Mouse (Mus musculus) left cerebral cortex, postnatal 36 days (tissue): ENCODE measurements at regions not wholly inside any gene's neighbourhood (a gene's known extent, or its start where the extent isn't known, plus 50 kb on each side); places are given as distances from the start of the nearest gene placed in this dataset. TPM values are rescaled to one million over a fixed set of nuclear protein-coding genes. Genes with fewer than 3 reads are reported as not detected.
A peak's percentile ranks its signal among the peaks of the same experiment; 100 is the strongest.

Experiments used
- DNase-seq, 2 experiments: peaks; one replicate each; pipeline ENCODE4 v3.0.0; 2021 to 2022; ENCODE audit warnings: low spot score in 2 of 2, mixed read lengths in 1 of 2
- intact Hi-C: fragments of 180-260 bp; cut with DNase I; formaldehyde crosslinking; loops from one replicate; pipeline ENCODE4 v1.15.1; 2025
- microRNA-seq: library from miRNA; unstranded; fragments of <30 nt; microRNA quantifications from one replicate; pipeline ENCODE4 v1.2.0, GENCODE M21; 2022

GRCm38 (mm10) chr1:82129700-82130275 is 103.1 kb upstream of the Gm9747 start:
- DNase-seq = no peak
- intact Hi-C loops = no loop called here

DNA sequence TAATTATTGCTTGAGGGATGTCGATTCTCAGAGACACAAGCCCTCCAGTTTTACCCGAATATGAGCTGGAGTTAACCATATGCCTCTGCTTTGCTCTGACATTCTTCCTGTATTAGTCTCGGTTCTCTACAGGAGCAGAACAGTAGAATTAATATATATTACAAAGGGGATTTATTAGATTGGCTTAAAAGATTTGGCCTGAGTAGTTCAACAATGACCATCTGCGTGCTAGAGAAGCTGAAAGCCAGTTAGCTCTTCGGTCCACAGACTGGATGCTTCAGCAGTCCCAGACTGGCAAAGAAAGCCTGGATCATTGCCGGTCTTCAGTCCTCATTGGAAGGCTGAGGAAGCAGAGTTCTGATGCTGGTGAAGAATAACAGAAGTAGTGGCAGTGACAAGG is 100.4 kb upstream of the Gm9747 start:
- DNase-seq = no peak
- intact Hi-C loops = no loop called here

DNA sequence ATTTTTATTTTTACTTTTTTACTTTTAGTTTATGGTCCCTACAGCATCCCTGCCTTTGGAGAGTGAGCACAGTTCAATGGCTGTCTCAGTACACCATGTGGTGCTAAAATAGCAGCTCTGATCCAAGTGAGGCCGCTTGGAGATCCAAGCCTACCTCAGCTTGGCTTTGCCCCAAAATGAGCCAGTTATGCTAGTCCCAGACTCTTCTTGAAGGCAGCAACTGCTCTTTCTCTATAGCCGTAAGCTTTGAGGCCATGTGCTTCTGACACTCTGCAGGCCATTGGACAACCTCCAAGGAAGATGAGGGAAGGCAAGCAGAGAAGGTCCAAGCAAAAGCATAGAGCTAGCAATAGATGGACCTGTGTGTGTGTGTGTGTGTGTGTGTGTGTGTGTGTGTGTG is 98.0 kb upstream of the Gm9747 start:
- no peak for DNase-seq
- intact Hi-C loops = no loop called here

- DNase-seq = no peak
- intact Hi-C loops = no loop called here
Observed at GRCm38 (mm10) chr1:82135761-82136331, 97.1 kb upstream of the Gm9747 start.

GRCm38 (mm10) chr1:82145256-82145655 is 87.7 kb upstream of the Gm9747 start:
- no peak for DNase-seq
- intact Hi-C loops = no loop called here

DNA sequence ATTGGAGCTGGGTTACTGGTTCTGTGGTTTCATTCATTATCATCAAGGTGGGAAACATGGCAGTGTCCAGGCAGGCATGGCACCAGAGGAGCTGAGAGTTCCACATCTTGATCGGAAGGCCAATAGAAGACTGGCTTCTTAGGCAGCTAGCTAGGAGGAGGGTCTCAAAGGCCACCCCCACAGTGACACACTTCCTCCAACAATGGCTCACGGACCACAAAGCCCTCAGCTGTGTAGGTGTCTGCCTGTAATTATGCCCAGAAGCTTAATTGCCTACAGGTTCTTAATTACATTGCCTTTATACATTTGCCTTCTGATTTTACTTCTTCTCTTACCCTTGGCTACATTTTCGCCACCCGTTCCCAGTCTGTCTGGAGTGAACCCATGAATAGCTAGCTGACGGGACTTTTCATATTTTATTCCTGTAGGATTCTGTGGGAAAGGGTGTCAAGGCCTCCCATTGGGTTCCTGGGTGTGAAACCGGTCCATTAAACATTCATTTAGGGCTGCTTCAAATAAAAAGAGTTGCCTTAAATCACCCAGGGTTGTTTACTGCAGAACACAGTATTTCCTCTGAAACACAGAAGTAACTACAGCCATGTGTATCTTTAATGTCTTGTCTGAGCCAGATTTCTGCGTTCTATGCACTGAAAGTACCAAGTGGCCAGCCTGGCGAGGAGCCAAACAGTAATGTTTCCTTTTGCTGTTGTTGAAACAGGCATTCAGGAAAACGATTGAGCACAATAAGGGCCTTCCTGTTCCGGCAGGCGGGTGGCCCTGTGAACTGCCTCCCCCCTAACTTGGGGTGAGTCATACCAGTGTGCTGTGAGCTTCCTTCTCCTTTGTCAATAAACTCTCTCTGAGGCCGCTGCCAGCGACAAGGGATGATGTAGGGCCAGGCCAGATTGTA is 82.4 kb upstream of the Gm9747 start:
- peak; percentile 7 to 19 for DNase-seq
- intact Hi-C loops = no loop called here

DNA sequence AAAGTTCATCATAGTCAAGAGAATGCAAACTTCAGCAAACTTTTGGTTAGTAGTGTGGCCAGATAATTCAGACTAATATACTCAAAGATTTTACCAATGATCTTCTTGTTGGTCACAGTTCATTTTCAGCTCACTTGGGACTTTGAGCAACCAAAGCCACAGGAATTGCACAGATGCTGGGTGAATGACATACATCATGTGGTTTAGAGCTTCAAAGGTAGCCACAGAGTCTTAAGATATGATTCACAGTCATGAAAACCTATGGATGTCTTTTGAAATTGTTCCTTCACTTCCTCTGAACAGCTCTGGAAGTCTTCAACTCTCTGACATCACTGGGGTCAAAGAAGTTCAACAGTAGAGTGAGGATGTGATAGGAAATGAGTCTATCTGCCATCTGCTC is 77.0 kb upstream of the Gm9747 start:
- no peak for DNase-seq
- intact Hi-C loops = no loop called here

DNA sequence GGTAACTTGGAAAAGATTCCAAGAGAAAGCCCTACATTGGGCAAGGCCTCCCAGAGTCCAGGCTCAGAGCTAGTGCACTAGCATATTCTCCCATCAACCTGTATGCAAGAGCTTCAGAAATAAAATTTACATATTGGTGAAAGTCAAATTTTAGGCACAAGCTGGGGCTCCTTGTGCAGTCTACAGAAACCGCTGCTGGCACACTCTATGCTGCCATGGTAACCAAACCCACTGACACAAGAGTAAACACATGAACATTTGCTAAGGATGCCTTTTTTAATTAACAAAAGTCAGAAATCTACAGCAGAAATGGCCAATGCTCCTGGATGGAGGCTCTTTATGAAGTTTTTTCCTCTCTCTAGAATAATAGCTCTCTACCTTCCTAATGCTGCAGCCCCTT is 75.9 kb upstream of the Gm9747 start:
- intact Hi-C loops = no loop called here
- peak; percentile 6 to 13 for DNase-seq

- DNase-seq = no peak
- intact Hi-C loops = no loop called here
Observed at GRCm38 (mm10) chr1:82158466-82158865, 74.4 kb upstream of the Gm9747 start.

DNA sequence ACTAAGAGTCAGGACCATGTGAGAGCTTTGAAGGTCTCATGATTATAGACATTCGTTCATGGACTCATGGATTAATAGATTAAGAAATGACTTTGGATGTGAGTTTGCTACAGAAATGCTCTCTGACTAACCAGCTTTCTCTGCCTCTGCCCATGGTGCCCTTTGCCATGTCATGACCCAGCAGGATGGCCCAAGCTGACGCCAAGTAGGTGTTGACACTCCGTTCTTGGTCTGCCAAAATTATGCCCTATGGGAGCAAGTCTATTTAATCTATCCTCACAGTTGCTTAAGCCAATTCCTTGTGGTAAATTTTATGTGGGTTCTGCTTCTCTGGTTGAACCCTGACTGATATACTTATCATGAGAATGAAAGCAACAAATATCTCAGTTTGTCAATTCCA is 73.7 kb upstream of the Gm9747 start:
- no peak for DNase-seq
- intact Hi-C loops = no loop called here

GRCm38 (mm10) chr1:82162926-82163325 is 70.0 kb upstream of the Gm9747 start:
- intact Hi-C loops = no loop called here

GRCm38 (mm10) chr1:82168158-82168557 is 64.8 kb upstream of the Gm9747 start:
- DNase-seq = no peak
- intact Hi-C loops = no loop called here

More at GRCm38 (mm10) chr1:82162926-82163325, 70.0 kb upstream of the Gm9747 start:
- DNase-seq = no peak

- no peak for DNase-seq
- intact Hi-C loops = no loop called here
Observed at GRCm38 (mm10) chr1:82168949-82169348, 64.0 kb upstream of the Gm9747 start.

DNA sequence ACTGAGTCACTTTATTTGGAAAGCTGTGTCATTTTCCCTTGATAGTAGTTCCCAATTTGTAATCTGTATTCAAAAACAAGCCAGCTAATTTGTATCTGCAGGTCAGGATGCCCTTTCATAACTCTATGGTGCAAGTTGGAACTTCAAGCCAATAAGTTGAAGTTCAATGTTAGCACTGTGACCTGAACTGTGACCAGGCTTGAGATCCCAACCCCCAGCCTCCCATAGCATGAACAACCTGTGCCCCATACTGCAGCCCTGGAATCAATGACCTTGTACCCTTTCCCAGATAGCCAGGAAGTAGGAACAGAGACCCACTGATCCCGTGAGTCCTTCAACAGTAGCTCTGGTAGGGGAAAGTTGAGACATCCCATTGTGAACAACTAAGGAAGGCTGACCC is 52.5 kb upstream of the Gm9747 start:
- DNase-seq = no peak
- intact Hi-C loops = no loop called here

Small RNA genes lying in the stretch of these regions (microRNA-seq; reads per million reads assigned to microRNA genes)
- gene Mir6344 = not detected
